Mouse (Mus musculus) cerebellum, adult 18-20 months (tissue): ENCODE measurements at regions not wholly inside any gene's neighbourhood (a gene's known extent, or its start where the extent isn't known, plus 50 kb on each side); places are given as distances from the start of the nearest gene placed in this dataset.
"Not testable (repeated sequence)": the region's sequence is repeated elsewhere in the genome, so short reads cannot be mapped to it uniquely, and the experiment has no call there.

Source experiments
- DNase-seq, 2 experiments: peaks; one replicate each; pipeline ENCODE4 v3.0.0; 2021

DNA sequence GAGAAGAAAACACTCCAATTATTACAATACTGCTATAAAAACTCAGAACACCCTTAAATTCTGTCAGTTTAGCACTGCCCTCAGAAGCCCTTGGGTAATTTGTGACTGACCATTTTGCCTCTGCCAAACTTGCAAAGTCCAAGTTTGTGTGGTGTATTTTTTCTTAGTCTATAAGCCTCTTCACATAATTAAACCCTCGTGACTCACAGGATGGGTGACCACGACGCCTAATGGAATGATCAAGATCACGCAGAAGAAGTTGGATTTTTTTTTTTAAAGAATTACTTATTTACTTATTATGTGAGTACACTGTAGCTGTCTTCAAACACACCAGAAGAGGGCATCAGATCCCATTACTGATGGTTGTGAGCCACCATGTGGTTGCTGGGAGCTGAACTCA is 214.4 kb upstream of the Smim15 start:
- DNase-seq: no peak

DNA sequence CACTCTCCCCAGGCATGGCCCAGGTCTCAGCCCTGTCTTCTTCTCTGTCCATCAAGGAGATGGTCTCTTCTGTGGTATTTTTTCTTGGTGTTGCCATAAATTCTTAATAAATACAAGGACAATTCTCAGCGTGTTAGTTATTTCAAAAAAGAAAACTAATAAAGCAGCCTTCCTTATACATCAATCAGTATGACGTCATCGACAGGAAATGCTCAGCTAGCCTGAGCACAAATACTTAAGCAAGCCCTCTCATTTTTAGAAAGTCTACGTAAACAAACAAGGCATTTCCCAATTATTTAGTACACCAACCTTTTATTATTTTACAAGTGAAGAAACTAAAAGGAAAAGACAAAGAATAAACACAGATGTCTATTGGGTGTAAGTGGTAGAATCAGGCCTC is 218.6 kb upstream of the Smim15 start:
- DNase-seq: no peak

DNA sequence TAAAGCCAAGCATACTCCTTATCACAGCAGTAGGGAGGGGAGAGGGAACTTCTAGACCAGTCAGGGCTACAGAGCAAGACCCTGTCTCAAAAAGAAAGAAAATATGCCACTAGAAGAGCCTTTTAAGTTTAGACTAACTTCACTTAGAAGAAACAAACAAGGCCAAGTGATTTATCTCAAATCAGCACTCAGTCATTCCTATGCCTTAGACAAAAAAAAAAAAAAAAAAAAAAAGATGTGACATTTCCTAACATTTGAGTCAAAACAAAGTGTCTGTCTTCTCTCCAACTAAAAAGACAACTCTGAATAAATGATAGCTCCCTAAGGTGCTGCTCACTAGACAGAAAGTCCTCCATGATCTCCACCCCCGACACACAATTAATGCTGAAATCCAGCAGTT is 220.9 kb upstream of the Smim15 start:
- DNase-seq: no peak

DNA sequence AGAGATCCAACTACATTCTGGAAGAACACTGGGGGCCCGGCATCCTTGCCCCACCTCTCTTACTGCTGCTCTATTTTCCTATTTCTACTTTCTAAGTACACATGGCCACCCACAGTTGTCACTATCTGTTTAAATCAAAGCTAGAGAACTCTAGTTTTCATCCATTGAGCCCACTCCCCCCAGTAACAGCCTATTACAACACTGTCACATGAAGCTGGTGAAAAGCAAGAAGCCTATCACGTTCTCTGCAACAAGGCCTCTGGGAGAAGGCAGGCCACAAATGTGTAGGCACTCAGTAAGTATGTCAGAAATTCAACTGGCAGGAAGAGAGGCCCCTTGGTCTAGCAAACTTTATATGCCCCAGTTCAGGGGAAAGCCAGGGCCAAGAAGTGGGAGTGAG is 222.0 kb upstream of the Smim15 start:
- DNase-seq: no peak

DNA sequence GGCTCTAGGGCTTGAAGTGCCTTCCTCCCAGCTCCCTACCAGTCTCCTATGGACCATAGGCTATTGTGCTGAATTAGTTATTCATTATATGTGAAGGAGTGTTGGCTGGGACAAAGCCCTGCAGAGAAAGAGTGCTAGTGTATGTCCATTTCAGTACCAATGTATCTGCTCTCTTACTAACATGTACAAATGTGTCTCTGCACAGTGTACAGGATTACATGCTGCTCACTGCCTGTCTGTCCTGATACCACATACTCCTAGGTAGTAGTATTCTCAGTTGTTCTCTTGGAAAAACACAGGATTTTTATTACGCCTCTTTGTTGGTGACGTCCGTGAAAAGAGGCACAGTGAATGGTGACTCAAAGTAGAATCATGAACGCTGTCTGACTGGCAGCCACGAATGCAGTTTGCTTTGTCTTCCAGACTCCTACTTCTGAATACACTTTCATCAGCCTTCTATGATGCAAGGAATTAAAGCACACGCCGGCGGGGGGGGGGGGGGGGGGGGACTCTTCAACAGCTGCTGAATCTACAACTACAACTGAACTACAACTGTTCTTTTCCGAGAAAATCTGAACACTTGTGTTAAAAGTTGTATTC is 230.6 kb upstream of the Smim15 start:
- no peak for DNase-seq

DNA sequence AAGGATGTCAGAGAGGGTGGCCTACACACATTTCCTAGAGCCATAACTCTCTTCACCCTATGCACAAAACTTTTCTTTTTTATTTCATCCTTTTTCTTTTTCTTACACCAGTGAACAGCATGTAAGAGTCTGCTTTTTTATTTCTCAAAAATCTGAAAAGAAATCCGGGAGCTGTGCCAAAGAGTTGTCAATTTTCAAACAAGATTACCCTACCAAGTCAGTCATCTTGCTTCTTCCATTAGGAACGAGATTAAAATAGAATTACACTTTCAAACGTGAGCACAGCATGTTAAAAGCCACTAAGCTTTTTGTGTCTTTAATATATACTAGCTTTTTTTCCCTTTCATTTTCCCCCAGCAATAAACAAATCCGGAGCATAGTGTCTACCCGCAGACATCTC is 232.2 kb upstream of the Smim15 start:
- DNase-seq: no peak

DNA sequence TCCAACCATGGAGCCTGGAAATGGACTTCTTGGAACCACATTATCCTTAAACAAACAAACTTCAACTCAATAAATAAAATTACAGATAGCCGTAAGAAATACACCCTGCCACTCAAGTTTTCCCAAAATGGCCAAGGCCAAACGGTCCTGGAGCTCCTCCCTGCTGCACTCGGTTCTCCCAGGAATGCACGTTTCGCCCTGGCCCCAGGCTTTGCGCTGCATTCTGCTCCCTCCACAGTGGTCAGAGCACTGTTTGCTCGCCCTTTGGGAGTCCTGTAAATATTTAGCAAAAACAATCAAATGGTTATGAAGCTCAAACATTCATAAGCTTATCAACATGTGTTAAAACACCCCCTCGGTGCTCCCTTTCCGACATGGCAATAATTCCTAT is 233.4 kb upstream of the Smim15 start:
- DNase-seq: no peak

DNA sequence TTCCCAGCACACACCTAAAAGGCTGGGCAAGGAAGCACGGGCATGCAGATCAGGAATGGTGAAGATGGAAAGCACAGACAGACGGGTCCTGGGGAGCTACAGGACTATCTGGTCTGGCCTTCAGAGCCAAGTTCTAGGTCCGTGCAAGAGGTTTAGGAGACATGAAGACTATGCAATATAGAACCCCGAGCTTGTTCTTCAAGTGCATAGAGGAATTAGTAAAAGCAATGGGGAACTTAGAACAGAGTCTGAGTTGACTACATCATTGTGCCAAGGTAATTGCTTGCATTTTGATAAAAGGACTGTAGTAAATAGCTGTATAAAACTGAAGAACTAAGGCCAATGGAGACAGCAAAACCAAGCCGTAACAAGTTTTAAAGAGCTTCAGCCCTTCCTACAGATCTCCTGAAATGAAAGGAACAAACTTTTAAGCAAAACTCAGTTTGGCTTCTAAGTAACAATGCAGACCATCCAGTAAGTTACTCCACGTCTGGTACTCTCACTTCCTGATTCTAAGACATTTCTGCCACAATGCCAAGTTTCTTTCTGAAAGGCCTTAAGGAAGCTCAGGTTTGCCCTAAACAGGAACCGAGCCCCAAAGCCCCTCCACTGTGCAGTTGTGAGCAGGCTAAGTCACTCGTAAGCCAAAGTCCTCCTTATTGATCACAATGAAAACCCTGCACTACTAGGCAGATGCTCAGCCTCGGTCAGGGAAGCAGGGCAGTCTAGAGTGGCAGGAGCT is 234.0 kb upstream of the Smim15 start:
- DNase-seq: no peak

DNA sequence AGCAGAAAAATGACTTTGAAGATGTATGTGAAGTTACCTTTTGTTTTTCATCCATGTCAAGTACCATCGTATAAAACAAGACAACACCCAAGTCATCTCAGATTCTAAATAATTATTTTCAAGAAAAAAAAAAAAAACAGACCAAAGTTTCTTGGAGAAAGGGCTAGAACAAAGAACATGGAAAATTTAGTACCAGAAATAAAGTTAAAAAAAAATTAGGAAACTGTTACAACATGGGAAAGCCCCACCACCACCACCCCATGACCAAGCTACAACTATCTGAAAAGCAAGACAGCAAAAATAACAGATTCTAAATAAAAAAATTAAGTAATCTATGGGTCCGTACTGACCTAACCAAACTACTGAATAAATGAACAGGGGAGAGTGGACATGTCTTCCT is 235.3 kb upstream of the Smim15 start:
- DNase-seq: no peak

DNA sequence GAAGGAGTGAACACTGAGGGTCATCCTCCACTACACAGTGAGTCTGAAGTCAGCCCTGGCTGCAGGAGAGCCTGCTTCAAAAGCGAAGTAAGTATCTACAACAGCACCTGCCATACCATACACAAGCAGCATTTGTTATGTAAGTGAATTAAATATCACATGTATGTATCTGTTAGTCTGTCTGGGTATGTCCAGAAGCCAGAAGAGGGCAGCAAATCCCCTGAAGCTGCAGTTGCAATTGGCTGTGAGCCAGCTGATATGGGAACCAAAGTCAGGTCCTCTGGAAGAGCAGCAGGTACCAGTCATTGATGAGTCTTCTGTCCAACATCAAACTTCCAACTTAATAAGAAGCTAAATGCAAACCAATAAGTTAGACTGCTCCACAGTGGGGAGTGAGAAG is 239.8 kb upstream of the Smim15 start:
- DNase-seq: no peak

DNA sequence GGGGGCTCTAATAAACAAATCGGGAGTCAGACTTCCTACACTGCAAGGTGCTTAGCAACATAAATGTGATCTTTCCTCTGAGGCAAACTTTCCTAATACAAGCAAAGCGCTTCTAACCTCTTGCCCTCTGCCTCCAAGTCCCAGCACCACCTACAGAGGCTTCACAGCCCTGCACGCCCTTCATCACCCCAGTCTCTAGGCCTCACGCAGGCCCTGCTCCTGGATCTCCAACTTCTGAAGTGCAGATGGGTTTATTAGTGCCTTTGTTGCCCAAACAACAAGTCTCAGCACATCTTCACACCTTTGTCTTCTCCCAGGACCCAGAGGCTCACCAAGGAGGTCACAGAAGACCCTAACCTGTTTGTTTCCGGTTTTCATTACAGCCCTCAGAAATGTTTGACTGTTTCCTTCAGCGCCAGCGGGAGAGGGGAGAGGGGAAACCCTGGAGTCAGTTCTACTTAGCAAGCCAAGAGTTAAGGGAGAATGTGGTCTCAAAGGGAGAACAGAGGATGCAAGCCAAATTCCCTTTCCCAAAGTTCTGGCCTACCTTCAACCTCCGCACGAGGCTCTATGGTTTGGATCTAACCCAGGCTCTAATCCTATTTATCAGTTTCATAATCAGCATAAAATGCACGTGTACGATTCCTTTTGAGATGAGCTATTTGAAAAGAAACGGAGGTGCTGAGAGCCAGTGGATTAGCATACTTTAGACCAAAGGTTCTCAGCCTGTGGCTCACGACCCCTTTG is 244.9 kb upstream of the Smim15 start:
- no peak for DNase-seq

DNA sequence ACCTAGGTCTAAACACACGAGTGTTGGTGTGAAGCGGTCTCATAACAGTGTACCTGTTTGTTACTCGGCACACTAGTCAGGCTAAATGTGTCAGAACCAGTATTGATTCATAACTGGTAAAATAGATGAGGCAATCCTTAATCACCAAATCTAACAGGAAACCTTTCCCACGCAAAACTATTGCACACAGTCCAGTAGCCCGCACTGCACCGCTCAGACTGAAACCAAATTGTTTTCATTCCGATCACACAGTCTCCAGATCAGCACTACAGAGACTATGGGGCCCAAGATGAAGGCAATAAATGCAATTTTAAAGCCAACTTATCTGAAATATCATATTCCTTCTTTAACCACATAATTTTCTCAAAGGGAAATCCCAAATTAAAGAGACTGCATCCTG is 246.1 kb upstream of the Smim15 start:
- no peak for DNase-seq

DNA sequence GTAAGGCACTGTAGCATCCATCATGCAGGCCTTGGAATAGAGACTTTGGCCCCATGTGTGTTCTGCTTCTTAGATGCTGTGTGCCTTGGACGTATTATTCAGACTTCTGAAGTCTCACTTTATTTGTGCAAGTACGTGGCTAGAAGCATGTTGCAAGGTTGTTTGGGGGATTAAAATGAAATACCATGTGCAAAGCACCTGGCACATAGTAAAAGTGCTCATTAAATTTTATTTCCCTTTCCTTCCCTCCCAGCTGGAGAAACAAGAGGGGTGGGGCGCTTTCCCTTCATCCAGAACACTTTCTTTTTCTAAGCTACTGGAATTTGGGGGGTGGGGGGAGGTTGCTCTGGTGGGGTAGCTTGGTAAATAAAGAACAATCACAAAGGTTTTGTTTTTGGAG is 248.7 kb upstream of the Smim15 start:
- no peak for DNase-seq

DNA sequence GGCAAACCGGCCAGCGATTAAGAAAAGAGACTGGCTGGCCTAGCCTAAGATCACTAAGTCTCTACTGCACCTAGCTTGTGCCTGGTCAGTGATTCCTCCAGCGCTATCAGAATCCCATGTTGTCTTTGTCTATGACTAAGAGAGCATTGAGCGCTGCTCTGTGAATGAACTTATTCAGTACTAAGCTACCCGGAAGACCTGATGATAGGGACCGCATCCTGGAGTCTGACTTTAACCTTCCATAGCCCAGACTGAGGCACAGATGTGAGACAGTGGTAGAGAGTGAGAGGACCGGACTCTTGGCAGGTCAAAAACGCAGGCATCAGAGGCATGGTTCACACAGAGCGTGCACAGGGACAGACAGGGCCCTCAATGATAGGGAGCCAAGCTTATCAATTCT is 252.5 kb upstream of the Smim15 start:
- DNase-seq: no peak

DNA sequence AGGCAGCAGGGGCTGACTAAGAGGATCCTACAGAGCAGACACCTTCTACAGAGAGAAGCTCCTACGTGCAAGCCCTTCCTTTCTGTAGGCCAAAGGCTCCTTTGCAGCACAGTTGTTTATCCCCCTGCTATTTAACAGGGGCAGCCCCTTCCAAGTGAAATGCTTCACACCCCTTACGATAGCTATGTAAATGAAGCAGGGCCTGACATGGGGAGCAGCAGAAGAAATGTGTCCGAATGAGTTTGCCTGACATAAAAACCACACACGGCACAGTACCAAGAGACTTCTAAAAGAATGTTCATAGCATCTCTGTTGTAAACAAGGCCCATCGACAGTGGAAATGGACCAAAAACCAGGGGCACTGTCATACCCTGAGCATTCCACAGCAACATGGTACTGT is 259.3 kb upstream of the Smim15 start:
- DNase-seq: no peak

DNA sequence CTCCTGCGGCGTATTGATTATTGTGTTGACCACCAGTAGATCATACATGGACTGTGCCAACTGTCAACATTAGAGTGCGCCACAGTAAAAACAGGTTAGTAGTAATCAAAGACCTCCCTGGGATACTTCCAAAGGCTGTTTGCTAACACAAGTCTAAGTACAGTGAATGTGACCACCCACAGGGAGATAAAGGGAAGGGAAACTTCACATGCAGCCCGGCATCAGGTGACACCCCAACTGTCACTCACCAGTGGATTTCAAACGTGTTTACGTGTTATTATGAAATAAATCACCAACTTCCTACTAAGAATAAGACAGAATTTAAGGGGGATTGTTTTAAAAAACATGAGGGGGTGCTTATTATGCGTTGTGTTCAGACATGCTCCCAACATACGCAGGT is 262.5 kb upstream of the Smim15 start:
- DNase-seq: no peak

DNA sequence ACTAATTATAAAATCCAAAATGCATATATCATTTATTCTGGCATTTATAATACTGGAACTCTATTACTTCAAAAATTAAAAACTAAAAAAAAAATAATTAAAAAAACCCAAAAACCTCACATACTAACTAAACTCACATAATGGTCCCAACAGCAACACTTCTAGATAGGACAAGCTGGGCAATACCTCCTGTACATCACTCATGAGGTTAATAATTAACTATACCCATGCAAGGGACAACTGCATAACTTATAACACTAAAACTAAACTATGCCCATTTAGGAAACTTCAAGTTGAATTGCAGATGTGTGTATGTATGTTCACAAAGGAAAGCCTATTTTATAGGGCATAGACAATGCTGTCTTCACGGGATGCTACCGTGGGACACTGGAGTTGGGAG is 263.0 kb upstream of the Smim15 start:
- DNase-seq: no peak

DNA sequence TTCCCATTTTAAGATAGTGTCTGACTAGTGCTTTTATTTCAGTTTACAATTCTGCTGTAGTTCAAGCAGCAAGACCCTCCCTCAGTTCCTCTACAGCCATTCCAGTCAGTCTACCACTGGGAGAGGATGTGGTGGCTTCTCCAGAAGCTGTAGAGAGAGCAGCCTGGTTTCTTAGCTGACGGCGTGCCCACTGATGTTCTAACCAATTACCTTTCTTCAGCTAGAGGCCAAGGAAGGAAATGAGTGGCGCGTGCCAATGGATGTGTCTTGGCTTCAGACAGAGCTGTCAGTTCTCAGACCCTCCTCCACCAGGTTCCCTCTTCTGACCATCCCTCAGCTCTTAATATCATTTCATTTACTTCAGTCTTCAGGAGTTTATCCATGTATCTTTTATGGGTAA is 264.7 kb upstream of the Smim15 start:
- DNase-seq: no peak

DNA sequence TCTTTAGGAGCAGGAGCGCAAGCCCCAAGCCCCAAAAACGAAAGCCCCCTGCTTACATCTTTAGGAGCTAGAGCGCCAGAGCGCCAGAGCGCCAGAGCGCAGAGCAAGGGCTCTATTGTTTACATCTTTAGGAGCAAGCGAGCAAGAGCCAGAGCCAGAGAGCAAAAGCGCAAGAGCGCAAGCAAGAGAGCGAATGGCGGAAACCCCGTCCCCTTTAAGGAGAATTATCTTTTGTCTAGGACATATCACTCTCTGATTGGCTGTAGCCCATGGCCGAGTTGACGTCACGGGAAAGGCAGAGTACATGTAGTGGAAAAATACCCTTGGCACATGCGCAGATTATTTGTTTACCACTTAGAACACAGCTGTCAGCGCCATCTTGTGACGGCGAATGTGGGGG is 269.7 kb upstream of the Smim15 start:
- not testable (repeated sequence) for DNase-seq

DNA sequence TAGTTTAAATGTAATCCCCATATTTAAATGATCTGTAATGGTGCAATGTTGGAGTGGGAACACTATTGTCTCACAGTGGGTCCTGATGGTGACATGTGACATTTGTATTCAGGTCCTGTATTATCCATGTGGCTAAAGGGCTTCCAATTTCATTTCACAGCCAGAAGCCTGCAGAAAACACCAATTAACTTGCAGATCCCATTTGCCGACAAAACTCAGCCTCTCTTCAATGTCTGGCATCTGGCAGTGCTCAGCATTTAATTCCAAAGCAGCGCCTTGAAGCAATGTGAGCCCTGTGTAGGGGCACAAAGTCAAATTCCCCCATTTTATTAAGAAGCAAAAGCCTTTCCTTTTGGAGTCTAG is 277.0 kb upstream of the Smim15 start:
- no peak for DNase-seq

DNA sequence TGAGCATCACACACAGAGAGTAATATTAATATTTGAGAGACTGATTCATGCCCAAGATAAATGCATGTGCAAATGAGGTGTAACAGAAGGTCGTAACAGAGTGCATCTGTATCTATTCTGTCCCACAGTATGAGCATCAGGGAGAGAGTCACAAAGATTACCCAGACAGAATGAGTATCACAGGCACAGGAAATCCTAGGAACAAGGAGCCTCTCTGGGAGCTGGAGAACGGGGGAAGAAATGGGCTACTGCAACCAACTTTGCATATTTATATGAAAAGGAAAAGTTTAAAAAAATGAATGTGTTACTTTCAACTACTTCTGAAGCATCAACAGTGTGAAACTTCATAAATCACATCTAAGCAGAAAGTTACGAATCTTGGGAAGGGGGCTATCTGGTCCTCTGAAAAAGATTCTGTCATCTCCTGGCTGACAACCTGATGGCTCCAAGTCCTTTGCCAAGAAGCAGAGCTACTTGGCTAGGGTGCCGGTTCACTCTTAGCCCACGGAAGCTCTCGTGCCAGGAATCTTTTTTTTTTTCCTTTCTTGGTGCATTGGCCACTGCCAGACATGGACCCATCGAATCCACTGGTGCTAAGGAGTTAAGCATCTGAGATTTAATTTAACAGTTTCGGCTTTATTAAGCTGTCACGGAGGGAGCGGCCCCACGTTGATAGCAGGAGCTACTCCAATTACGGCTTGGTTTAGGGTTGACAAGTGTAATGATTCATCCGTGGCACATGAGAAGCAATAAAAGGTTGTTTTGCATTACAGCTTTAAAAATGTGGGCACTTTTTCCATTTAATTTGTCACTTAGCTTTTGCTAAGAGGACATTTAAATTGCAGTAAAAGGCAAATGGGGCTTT is 277.6 kb upstream of the Smim15 start:
- DNase-seq: peak in 1 of 2 experiments; percentile 7

DNA sequence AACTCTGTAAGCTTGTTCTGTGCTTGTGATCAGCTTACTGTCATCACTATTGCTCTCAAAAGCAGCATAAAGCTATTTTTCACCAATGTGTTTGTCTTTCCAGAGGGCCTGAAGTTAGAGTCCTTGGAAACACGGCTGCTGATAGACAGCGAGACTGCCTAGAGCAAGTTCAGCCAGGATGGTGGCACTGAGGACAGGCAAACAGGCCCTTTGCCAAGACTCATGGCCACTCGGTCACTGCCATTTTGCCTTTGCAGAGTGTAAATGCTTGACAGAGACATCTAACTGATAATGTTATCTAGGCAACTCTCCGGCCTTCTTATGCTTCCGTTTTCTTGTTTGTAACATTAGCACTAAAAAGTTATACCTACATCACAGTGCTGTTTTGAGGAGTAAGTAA is 280.3 kb upstream of the Smim15 start:
- no peak for DNase-seq

DNA sequence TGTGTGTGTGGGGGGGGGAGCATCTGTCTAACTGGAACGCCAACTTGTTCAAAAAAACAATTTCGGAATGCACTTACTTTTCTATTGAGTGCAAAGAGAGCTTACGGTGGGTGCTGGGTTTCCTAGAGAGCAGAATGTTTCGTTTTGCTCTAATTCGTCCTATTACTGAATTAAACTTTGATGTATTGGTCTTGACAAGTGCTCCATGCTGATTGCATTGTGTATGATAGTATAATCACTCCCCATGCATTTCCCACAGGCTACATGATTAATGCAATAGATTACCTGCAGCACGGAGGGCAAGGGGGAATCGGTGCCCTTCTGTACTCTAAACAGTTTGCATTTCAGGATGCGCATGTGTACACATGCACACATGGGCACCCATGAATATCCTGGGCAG is 283.7 kb upstream of the Smim15 start:
- DNase-seq: no peak
